Mouse (Mus musculus): ENCODE results near the gene Metap2. TPM values are rescaled to one million over a fixed set of nuclear protein-coding genes. Genes with fewer than 3 reads are reported as not detected.
A peak's percentile ranks its signal among the peaks of the same experiment; 100 is the strongest.

Gene Metap2
- polyA plus RNA-seq, 1 experiment from 2014 or later: 126 TPM

DNA sequence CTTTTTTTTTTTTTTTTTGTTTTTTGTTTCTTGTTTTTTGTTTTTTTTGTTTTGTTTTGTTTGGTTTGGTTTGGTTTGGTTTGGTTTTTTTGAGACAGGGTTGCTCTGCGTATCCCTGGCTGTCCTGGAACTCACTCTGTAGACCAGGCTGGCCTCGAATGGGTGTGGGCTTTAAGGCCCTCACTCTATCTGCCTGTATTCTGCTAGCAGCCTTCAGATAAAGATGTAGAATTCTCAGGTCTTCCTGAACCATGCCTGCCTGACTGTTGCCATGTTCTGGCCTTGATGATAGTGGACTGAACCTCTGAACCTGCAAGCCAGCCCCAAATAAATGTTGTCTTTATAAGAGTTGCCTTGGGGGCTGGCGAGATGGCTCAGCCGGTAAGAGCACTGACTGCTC lies 4.3 kb downstream of the Metap2 start:
- 92% methylated on average over 4 of the region's 4 CpGs for WGBS
- ATAC-seq (ENCODE audit: low FRiP score, low TSS enrichment) (no peak), DNase-seq (ENCODE audit: low spot score) (no peak)
- no peak for TF ChIP-seq CTCF (IDR thresholded peaks at IDR 0.05; ENCODE audit: low read depth)
- no peak for TF ChIP-seq EP300 (optimal IDR thresholded peaks at IDR 0.05)
- no peaks in the 10 kb centered on the region for H3K27me3 ChIP-seq (ENCODE audit: control insufficient read depth, insufficient read depth, low read length)
- H3K4me1 ChIP-seq (replicated peaks; ENCODE audit: control insufficient read depth, insufficient read depth): no peaks in the 10 kb centered on the region
- no peaks in the 10 kb centered on the region for H3K9me3 ChIP-seq (ENCODE audit: control insufficient read depth, low read length)
- no peak overlapping the region for H3K27ac ChIP-seq (replicated peaks)
- no peak overlapping the region for H3K4me3 ChIP-seq (ENCODE audit: low read depth, low read length)
- H3K4me2 ChIP-seq (replicated peaks; ENCODE audit: low read depth): no peak overlapping the region
- H3K9ac ChIP-seq (ENCODE audit: low read length): no peak overlapping the region
- H3K36me3 ChIP-seq (ENCODE audit: control insufficient read depth, insufficient read depth, low read length): no peaks in the 10 kb centered on the region

GRCm38 (mm10) chr10:93891031-93891430 lies 5.9 kb downstream of the Metap2 start:
- H3K9ac ChIP-seq (ENCODE audit: low read length): no peak overlapping the region
- 90% methylated on average over 1 of the region's 1 CpGs for WGBS
- H3K4me2 ChIP-seq (replicated peaks; ENCODE audit: low read depth): no peak overlapping the region
- ATAC-seq (ENCODE audit: low FRiP score, low TSS enrichment): no peak
- H3K27me3 ChIP-seq (ENCODE audit: control insufficient read depth, insufficient read depth, low read length): no peaks in the 10 kb centered on the region
- DNase-seq (ENCODE audit: low spot score): no peak
- H3K27ac ChIP-seq (replicated peaks): no peak overlapping the region
- TF ChIP-seq CTCF (IDR thresholded peaks at IDR 0.05; ENCODE audit: low read depth) (no peak), EP300 (optimal IDR thresholded peaks at IDR 0.05) (no peak)
- H3K4me3 ChIP-seq (ENCODE audit: low read depth, low read length): no peak overlapping the region
- no peaks in the 10 kb centered on the region for H3K4me1 ChIP-seq (replicated peaks; ENCODE audit: control insufficient read depth, insufficient read depth)
- no peaks in the 10 kb centered on the region for H3K9me3 ChIP-seq (ENCODE audit: control insufficient read depth, low read length)
- H3K36me3 ChIP-seq (ENCODE audit: control insufficient read depth, insufficient read depth, low read length): no peaks in the 10 kb centered on the region

GRCm38 (mm10) chr10:93890565-93890964 lies 6.3 kb downstream of the Metap2 start:
- H3K4me3 ChIP-seq (ENCODE audit: low read depth, low read length): no peak overlapping the region
- WGBS: 81% methylated on average over 4 of the region's 4 CpGs
- peaks cover 2% of the 10 kb centered on the region for H3K36me3 ChIP-seq (ENCODE audit: control insufficient read depth, insufficient read depth, low read length)
- H3K4me2 ChIP-seq (replicated peaks; ENCODE audit: low read depth): no peak overlapping the region; the same call in 1 of the 2 replicates
- ATAC-seq (ENCODE audit: low FRiP score, low TSS enrichment) (no peak), DNase-seq (ENCODE audit: low spot score) (no peak)
- no peak overlapping the region for H3K9ac ChIP-seq (ENCODE audit: low read length)
- TF ChIP-seq EP300 (optimal IDR thresholded peaks at IDR 0.05): no peak
- TF ChIP-seq CTCF (IDR thresholded peaks at IDR 0.05; ENCODE audit: low read depth): no peak
- no peaks in the 10 kb centered on the region for H3K9me3 ChIP-seq (ENCODE audit: control insufficient read depth, low read length)
- H3K4me1 ChIP-seq (replicated peaks; ENCODE audit: control insufficient read depth, insufficient read depth): no peaks in the 10 kb centered on the region
- no peak overlapping the region for H3K27ac ChIP-seq (replicated peaks)
- H3K27me3 ChIP-seq (ENCODE audit: control insufficient read depth, insufficient read depth, low read length): no peaks in the 10 kb centered on the region

GRCm38 (mm10) chr10:93889976-93890375 lies 6.9 kb downstream of the Metap2 start:
- Histone ChIP-seq H3K27me3 (ENCODE audit: control insufficient read depth, insufficient read depth, low read length) (no peaks in the 10 kb centered on the region), H3K27ac (replicated peaks) (peak overlapping the region; percentile 90), H3K36me3 (ENCODE audit: control insufficient read depth, insufficient read depth, low read length) (peaks cover 8% of the 10 kb centered on the region), H3K9ac (ENCODE audit: low read length) (peak overlapping the region; percentile 90), H3K4me3 (ENCODE audit: low read depth, low read length) (peak overlapping the region; percentile 86), H3K4me1 (replicated peaks; ENCODE audit: control insufficient read depth, insufficient read depth) (no peaks in the 10 kb centered on the region), H3K4me2 (replicated peaks; ENCODE audit: low read depth) (peak overlapping the region; percentile 78), H3K9me3 (ENCODE audit: control insufficient read depth, low read length) (no peaks in the 10 kb centered on the region)
- DNase-seq (ENCODE audit: low spot score): no peak
- TF ChIP-seq EP300 (optimal IDR thresholded peaks at IDR 0.05): no peak
- no peak for TF ChIP-seq CTCF (IDR thresholded peaks at IDR 0.05; ENCODE audit: low read depth)
- no peak for ATAC-seq (ENCODE audit: low FRiP score, low TSS enrichment)
- under 1% methylated on average over 22 of the region's 22 CpGs for WGBS

DNA sequence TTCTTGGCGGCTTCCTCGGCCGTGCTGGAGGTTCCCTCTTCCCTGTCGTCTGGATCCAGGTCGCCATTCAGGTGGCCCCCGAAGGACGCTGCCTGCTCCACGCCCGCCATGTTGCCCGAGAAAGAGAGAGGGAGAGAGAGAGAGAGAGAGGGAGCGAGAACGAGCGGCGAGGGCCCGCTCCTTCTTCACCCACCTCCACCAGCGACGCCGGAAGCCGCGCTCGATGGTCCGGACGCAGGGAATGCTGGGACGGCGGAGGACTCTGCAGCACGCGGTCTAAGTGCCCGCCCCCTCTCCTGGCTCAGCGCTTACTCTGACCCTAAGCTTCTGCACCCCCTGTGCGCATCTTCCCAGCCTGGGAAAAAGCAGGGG lies 7.3 kb downstream of the Metap2 start:
- Histone ChIP-seq H3K27ac (replicated peaks) (peak overlapping the region; percentile 90), H3K4me1 (replicated peaks; ENCODE audit: control insufficient read depth, insufficient read depth) (no peaks in the 10 kb centered on the region), H3K4me2 (replicated peaks; ENCODE audit: low read depth) (peak overlapping the region; percentile 78), H3K36me3 (ENCODE audit: control insufficient read depth, insufficient read depth, low read length) (peaks cover 11% of the 10 kb centered on the region), H3K9ac (ENCODE audit: low read length) (peak overlapping the region; percentile 90), H3K9me3 (ENCODE audit: control insufficient read depth, low read length) (no peaks in the 10 kb centered on the region), H3K27me3 (ENCODE audit: control insufficient read depth, insufficient read depth, low read length) (no peaks in the 10 kb centered on the region), H3K4me3 (ENCODE audit: low read depth, low read length) (peak overlapping the region; percentile 86)
- under 1% methylated on average over 24 of the region's 30 CpGs for WGBS
- ATAC-seq (ENCODE audit: low FRiP score, low TSS enrichment): peak; percentile 98
- peak; percentile 90 for DNase-seq (ENCODE audit: low spot score)
- TF ChIP-seq CTCF (IDR thresholded peaks at IDR 0.05; ENCODE audit: low read depth) (no peak), EP300 (optimal IDR thresholded peaks at IDR 0.05) (peak; percentile 66)

DNA sequence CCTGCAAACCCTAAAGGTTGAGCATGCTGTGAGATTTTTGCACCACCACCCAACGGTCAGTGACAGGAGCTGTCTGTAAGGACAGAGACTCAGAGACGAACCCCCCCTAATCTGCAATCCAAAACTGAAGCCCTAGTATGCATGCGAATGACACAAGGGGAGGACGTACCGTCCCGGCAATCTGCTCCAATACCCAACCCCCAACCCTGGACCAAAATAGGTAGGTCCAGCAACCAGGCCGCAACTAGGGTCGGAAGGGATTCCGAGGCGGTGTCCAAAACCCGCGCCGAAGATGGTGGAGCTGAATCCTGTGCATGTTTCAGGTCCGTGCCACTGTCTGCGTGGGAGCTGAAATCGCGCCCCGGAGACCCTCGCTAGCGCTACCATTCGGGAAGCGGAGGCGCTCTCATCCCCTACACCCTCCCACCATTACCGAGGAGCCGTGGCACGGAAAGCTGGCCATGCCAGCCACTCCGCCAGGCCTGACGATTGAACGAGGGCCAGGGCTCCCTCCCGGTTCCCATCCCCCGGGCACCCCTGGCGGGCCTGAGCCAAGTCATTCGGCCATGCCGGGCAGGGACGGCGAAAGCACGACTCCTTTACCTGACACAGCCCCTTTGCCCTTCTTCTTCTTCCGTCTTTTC lies 7.8 kb downstream of the Metap2 start:
- H3K27me3 ChIP-seq (ENCODE audit: control insufficient read depth, insufficient read depth, low read length): no peaks in the 10 kb centered on the region
- 0% methylated on average over 38 of the region's 38 CpGs for WGBS
- peak overlapping the region; percentile 78 for H3K4me2 ChIP-seq (replicated peaks; ENCODE audit: low read depth)
- peak overlapping the region; percentile 86 for H3K4me3 ChIP-seq (ENCODE audit: low read depth, low read length)
- ATAC-seq (ENCODE audit: low FRiP score, low TSS enrichment) (peak; percentile 74), DNase-seq (ENCODE audit: low spot score) (no peak)
- TF ChIP-seq CTCF (IDR thresholded peaks at IDR 0.05; ENCODE audit: low read depth): no peak
- TF ChIP-seq EP300 (optimal IDR thresholded peaks at IDR 0.05): no peak
- H3K9me3 ChIP-seq (ENCODE audit: control insufficient read depth, low read length): no peaks in the 10 kb centered on the region
- H3K36me3 ChIP-seq (ENCODE audit: control insufficient read depth, insufficient read depth, low read length): peaks cover 11% of the 10 kb centered on the region
- peak overlapping the region; percentile 90 for H3K27ac ChIP-seq (replicated peaks)
- H3K4me1 ChIP-seq (replicated peaks; ENCODE audit: control insufficient read depth, insufficient read depth): no peaks in the 10 kb centered on the region
- peak overlapping the region; percentile 90 for H3K9ac ChIP-seq (ENCODE audit: low read length)

All from stomach, postnatal 0 days (tissue).